Mouse (Mus musculus) stomach, adult 2 months (tissue): Measurements from ENCODE around the gene Trim26. TPM values are rescaled to one million over a fixed set of nuclear protein-coding genes. Genes with fewer than 3 reads are reported as not detected.

Experiments
- polyA plus RNA-seq: library from polyadenylated mRNA; depleted of rRNA; stranded (reverse); fragments of >200 nt; gene quantifications from 2 replicates; pipeline ENCODE4 v1.2.3, GENCODE M21; 2012; rRNA removed

The Trim26 gene
- 9.8 and 11.9 TPM in 2 replicates for polyA plus RNA-seq

DNA sequence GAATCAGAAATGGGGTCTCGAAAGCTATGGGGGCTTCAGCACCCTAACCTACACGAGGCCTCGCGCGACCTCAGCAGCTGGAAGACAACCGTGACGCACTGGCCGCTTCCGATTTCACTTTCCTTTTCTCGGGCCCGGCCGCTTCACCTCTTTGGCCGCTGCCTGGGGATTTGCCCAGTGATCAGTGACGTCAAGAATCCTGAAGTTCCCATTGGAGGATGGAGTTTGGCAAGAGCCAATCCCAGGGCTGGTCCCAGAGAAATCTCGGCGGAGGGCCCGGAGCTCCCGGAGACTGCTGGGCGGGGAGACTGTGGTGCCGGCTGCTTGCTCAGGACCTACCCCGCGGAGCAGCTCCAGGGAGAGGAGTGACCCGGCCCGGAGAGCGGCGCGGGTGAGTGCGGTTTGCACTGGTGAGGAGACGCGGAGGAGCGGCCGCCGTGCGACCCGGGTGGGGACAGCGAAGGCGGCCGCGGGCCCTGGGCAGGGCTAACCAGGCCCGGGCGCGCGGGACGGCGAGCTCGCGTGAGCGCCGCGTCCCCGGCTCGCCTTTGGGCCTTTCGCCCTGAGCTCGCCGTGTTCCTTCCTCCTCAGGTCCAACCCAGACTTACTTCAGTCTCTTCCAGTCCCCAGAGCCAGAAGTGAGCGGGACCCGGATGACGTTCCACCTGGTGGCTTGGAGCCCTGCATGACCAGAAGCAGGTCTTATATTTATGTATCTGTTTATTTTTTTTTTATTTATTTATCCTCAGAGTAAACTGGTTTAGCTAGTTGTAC, at the start of gene Trim26:
Gene Trim26, plus strand, starts transcription at position 261 of the 774 bp plus-strand sequence.

GRCm38 (mm10) chr17:36811871-36812270, 25.1 kb upstream of the Trim26 start, which contains the start of gene H2-M10.6:
H2-M10.6 (plus strand) TSS chr17:36812171.

DNA sequence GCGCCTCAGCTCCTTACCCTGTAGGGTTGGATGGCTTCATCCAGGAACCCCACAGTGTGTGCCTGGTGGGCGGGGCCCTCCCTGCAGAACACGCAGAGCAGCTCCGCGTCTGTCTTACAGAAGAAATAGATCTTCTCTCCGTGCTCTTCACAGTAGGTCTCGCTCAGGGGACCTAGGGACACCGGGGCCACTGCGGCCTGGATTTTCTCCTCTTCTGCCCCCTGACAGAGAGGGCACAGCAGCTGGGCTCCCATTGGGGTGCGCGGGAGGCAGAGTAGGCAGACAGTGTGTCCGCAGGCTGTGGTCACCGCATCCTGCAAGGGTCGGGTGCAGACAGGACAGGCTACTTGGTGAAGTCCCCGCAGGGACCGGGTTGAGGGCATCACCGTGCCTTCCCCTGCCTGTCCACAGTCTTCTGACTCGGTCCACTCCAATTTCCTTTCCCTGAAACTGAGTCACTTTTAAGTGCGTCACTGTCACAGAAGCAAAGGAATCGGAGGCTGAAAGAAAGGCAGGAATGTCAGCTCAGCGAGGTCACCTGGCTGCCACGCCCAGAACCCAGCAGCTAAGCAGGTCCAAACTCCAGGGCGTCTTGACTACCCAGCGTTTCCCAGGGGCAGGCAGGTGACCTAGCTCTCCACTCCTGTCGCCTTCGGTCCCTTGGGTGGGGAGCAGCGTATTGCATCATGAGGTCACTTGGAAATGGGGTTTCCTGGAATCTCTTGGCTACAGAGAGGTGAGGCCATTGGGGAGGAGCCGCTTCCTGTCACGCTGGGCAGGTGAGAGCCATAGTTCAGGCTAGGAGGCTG, 30.0 kb downstream of the Trim26 start, which contains the start of gene Trim15:
Gene Trim15, minus strand, starts transcription at position 492 of the 809 bp plus-strand sequence.

GRCm38 (mm10) chr17:36869284-36869954, 32.5 kb downstream of the Trim26 start, which contains the start of gene Trim10:
Trim10 (plus strand) TSS chr17:36869574.

DNA sequence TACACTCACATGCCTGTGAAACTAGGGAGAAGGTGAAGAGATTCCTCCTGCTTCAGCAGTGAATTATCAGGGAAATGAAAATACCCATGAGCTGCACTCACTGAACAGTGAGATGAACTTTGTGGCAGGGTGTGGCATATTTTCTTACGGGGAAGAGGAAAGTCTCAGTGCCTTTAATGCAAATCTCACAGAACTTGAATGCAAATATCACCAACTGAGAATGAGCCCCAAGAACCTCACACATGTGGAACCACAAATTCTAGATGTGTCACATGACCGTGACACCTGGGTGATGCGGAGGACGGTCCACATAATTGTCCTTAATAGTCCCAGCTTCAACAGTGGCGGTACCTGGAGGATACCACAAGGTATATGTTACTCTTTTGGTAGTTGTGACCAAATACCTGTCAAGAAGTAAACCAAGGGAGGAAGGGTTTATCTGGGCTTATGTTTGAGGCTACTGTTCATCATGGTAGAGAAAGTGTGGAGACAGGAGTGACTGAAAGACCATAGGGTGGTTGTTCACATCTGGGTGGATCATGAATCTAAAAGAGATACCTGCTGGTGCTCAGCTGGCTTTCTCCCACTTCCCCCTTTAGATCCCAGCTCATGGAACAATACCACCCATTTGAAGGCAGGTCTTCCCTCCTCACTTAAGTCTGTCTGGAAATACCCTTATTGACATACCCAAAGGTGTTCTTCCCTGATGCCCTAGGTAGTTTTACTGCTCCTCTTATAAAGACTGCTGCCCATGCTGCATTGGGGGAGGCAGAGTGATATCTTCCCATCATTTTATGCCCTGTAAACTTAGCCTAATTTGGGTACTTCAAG, 53.4 kb downstream of the Trim26 start, which contains the start of gene Trim40:
Gene Trim40, minus strand, starts transcription at position 51 of the 831 bp plus-strand sequence.

GRCm38 (mm10) chr17:36897552-36898205, 60.7 kb downstream of the Trim26 start, which contains the start of gene Trim31:
Trim31 (plus strand) TSS chr17:36898118.

Other genes starting within 250 kb of the Trim26 start
- not detected in 2 replicates for gene H2-M9, start 194.5 kb upstream of the Trim26 start, polyA plus RNA-seq
- not detected in 2 replicates for gene H2-M1, start 164.9 kb upstream of the Trim26 start, polyA plus RNA-seq
- gene H2-M10.5, start 64.2 kb upstream of the Trim26 start, polyA plus RNA-seq = not detected in 2 replicates
- not detected in 2 replicates for gene H2-M10.6, start 25.0 kb upstream of the Trim26 start, polyA plus RNA-seq
- gene Trim15, start 30.1 kb downstream of the Trim26 start, polyA plus RNA-seq = 0.23 and 0.24 TPM in 2 replicates
- gene Trim10, start 32.4 kb downstream of the Trim26 start, polyA plus RNA-seq = not detected in 2 replicates
- 0.14 and 0.38 TPM in 2 replicates for gene Trim40, start 53.0 kb downstream of the Trim26 start, polyA plus RNA-seq
- gene Trim31, start 61.0 kb downstream of the Trim26 start, polyA plus RNA-seq = not detected in 2 replicates
- gene Rnf39, start 105.8 kb downstream of the Trim26 start, polyA plus RNA-seq = 13.0 and 39.4 TPM in 2 replicates
- 13.9 and 20.2 TPM in 2 replicates for gene Ppp1r11, start 114.6 kb downstream of the Trim26 start, polyA plus RNA-seq
- 10.5 and 15.2 TPM in 2 replicates for gene Znrd1, start 121.4 kb downstream of the Trim26 start, polyA plus RNA-seq
- 0.34 TPM in 1 of 2 replicates, not detected in the other for gene Znrd1as, start 121.5 kb downstream of the Trim26 start, polyA plus RNA-seq
- gene 2410137M14Rik, start 144.1 kb downstream of the Trim26 start, polyA plus RNA-seq = not detected in 2 replicates
- 0.10 TPM in 1 of 2 replicates, not detected in the other for gene H2-M5, start 152.4 kb downstream of the Trim26 start, polyA plus RNA-seq
- 0.31 and 0.65 TPM in 2 replicates for gene Zfp57, start 164.0 kb downstream of the Trim26 start, polyA plus RNA-seq
- not detected in 2 replicates for gene Mog, start 186.3 kb downstream of the Trim26 start, polyA plus RNA-seq
- gene Gabbr1, start 208.8 kb downstream of the Trim26 start, polyA plus RNA-seq = 8.1 and 12.3 TPM in 2 replicates